Mouse (Mus musculus) MEL (cell line): ENCODE results near the gene Mff. TPM values are rescaled to one million over a fixed set of nuclear protein-coding genes. Genes with fewer than 3 reads are reported as not detected.

ENCODE experiments used
- DNase-seq: peaks from one replicate; pipeline ENCODE4 v3.0.0; 2011; ENCODE audit warnings: low read depth, low spot score
- H3K27ac ChIP-seq: 2 replicates; pipeline ENCODE4 v1.5.1; 2012; ENCODE audit warnings: low read depth, mild to moderate bottlenecking, control low read depth, low read length, moderate library complexity; ENCODE audit not compliant: control insufficient read depth
- H3K27me3 ChIP-seq, 2 experiments: fragments of 150-350 bp in 1 of 2; sonication (generic) in 1 of 2; 2 replicates each; pipeline ENCODE4 v1.6.1; 2012; ENCODE audit warnings: low read length in 2 of 2, mild to moderate bottlenecking in 2 of 2, improper control_type of control experiment in 1 of 2, moderate library complexity in 1 of 2; ENCODE audit not compliant: insufficient read depth in 2 of 2, control insufficient read depth in 1 of 2
- H3K36me3 ChIP-seq, 2 experiments: 2 replicates each; pipeline ENCODE4 v1.6.1; 2012 to 2014; ENCODE audit warnings: low read length in 2 of 2, improper control_type of control experiment in 1 of 2, inconsistent platforms in 1 of 2, mild to moderate bottlenecking in 1 of 2; ENCODE audit not compliant: insufficient read depth in 2 of 2, control insufficient read depth in 1 of 2
- H3K4me1 ChIP-seq, 2 experiments: fragments of 150-350 bp in 1 of 2; sonication (generic) in 1 of 2; 2 replicates each; pipeline ENCODE4 v1.6.1; 2012; ENCODE audit warnings: low read length in 2 of 2, improper control_type of control experiment in 1 of 2, mild to moderate bottlenecking in 1 of 2; ENCODE audit not compliant: insufficient read depth in 2 of 2, control insufficient read depth in 1 of 2
- H3K4me3 ChIP-seq, 2 experiments: fragments of 150-350 bp in 1 of 2; sonication (generic) in 1 of 2; 2 replicates each; pipeline ENCODE4 v1.5.1; 2012; ENCODE audit warnings: low read depth in 2 of 2, low read length in 2 of 2, mild to moderate bottlenecking in 2 of 2, moderate library complexity in 2 of 2, control low read depth in 1 of 2, improper control_type of control experiment in 1 of 2; ENCODE audit not compliant: control insufficient read depth in 1 of 2, insufficient read depth in 1 of 2
- H3K79me2 ChIP-seq: 2 replicates; pipeline ENCODE4 v1.6.1; 2012; ENCODE audit warnings: mild to moderate bottlenecking, low read length, moderate library complexity; ENCODE audit not compliant: control insufficient read depth, poor library complexity, insufficient read depth
- H3K9ac ChIP-seq: 2 replicates; pipeline ENCODE4 v1.6.1; 2012; ENCODE audit warnings: low read depth, mild to moderate bottlenecking, control low read depth, low read length, moderate library complexity; ENCODE audit not compliant: control insufficient read depth, poor library complexity, severe bottlenecking
- H3K9me3 ChIP-seq: fragments of 150-350 bp; sonication (generic); replicated peaks from 2 replicates; pipeline ENCODE4 v1.6.1; 2012; ENCODE audit warnings: mild to moderate bottlenecking, low read length, improper control_type of control experiment, moderate library complexity; ENCODE audit not compliant: insufficient read depth
- BHLHE40 ChIP-seq: IDR thresholded peaks from 2 replicates; pipeline ENCODE4 v1.6.1; 2012; ENCODE audit warnings: low read depth, mild to moderate bottlenecking, inconsistent platforms, low read length, improper control_type of control experiment, borderline replicate concordance
- CHD2 ChIP-seq: IDR thresholded peaks from 2 replicates; pipeline ENCODE4 v1.6.1; 2011; ENCODE audit warnings: low read length, improper control_type of control experiment
- CTCF ChIP-seq, 3 experiments: IDR thresholded peaks in 2 of 3; conservative IDR thresholded peaks in 1 of 3; 2 replicates each; pipeline ENCODE4 v1.5.1; 2011 to 2012; ENCODE audit warnings: low read length in 3 of 3, low read depth in 2 of 3, mild to moderate bottlenecking in 2 of 3, improper control_type of control experiment in 1 of 3, inconsistent platforms in 1 of 3, mixed read lengths in 1 of 3, moderate library complexity in 1 of 3; ENCODE audit not compliant: control insufficient read depth in 1 of 3, insufficient read depth in 1 of 3, poor library complexity in 1 of 3, severe bottlenecking in 1 of 3
- E2F4 ChIP-seq: IDR thresholded peaks from 2 replicates; pipeline ENCODE4 v1.6.1; 2011; ENCODE audit warnings: low read depth, low read length, improper control_type of control experiment, borderline replicate concordance
- ELF1 ChIP-seq: IDR thresholded peaks from 2 replicates; pipeline ENCODE4 v1.6.1; 2014; ENCODE audit warnings: low read depth, mild to moderate bottlenecking, inconsistent platforms, low read length, improper control_type of control experiment, moderate library complexity
- EP300 ChIP-seq, 2 experiments: IDR thresholded peaks; 2 replicates each; pipeline ENCODE4 v1.6.1; 2011; ENCODE audit warnings: improper control_type of control experiment in 2 of 2, low read length in 2 of 2, low read depth in 1 of 2, mild to moderate bottlenecking in 1 of 2
- ETS1 ChIP-seq: IDR thresholded peaks from 2 replicates; pipeline ENCODE4 v1.6.1; 2012; ENCODE audit warnings: low read depth, mild to moderate bottlenecking, inconsistent platforms, low read length, improper control_type of control experiment, moderate library complexity
- GABPA ChIP-seq: IDR thresholded peaks from 2 replicates; pipeline ENCODE4 v1.6.1; 2012; ENCODE audit warnings: low read depth, mild to moderate bottlenecking, inconsistent platforms, low read length, improper control_type of control experiment, moderate library complexity
- GATA1 ChIP-seq: IDR thresholded peaks from 2 replicates; pipeline ENCODE4 v1.6.1; 2011; ENCODE audit warnings: low read depth, low read length, improper control_type of control experiment
- HCFC1 ChIP-seq: IDR thresholded peaks from 2 replicates; pipeline ENCODE4 v1.6.1; 2012; ENCODE audit warnings: low read depth, mild to moderate bottlenecking, inconsistent platforms, low read length, improper control_type of control experiment, moderate library complexity
- JUND ChIP-seq: IDR thresholded peaks from 2 replicates; pipeline ENCODE4 v1.6.1; 2011; ENCODE audit warnings: low read depth, mild to moderate bottlenecking, improper control_type of control experiment, low read length
- KAT2A ChIP-seq: conservative IDR thresholded peaks from 2 replicates; pipeline ENCODE4 v1.6.1; 2012; ENCODE audit warnings: low read depth, low read length, improper control_type of control experiment, inconsistent platforms
- MAFK ChIP-seq: IDR thresholded peaks from 2 replicates; pipeline ENCODE4 v1.6.1; 2011; ENCODE audit warnings: low read depth, mild to moderate bottlenecking, low read length, improper control_type of control experiment, borderline replicate concordance
- MAX ChIP-seq: IDR thresholded peaks from 2 replicates; pipeline ENCODE4 v1.6.1; 2011; ENCODE audit warnings: low read length, improper control_type of control experiment
- MAZ ChIP-seq: IDR thresholded peaks from 2 replicates; pipeline ENCODE4 v1.6.1; 2012; ENCODE audit warnings: low read depth, mild to moderate bottlenecking, inconsistent platforms, low read length, improper control_type of control experiment
- MXI1 ChIP-seq: IDR thresholded peaks from 2 replicates; pipeline ENCODE4 v1.6.1; 2011; ENCODE audit warnings: mild to moderate bottlenecking, low read depth, low read length, improper control_type of control experiment
- MYB ChIP-seq: IDR thresholded peaks from 2 replicates; pipeline ENCODE4 v1.6.1; 2011; ENCODE audit warnings: mild to moderate bottlenecking, low read depth, low read length, improper control_type of control experiment
- MYC ChIP-seq: IDR thresholded peaks from 2 replicates; pipeline ENCODE4 v1.6.1; 2011; ENCODE audit warnings: low read depth, mild to moderate bottlenecking, low read length, improper control_type of control experiment, moderate library complexity
- POLR2A ChIP-seq, 2 experiments: IDR thresholded peaks; 2 replicates each; pipeline ENCODE4 v1.6.1; 2011 to 2012; ENCODE audit warnings: low read length in 2 of 2, mild to moderate bottlenecking in 2 of 2, control low read depth in 1 of 2, improper control_type of control experiment in 1 of 2, low read depth in 1 of 2, moderate library complexity in 1 of 2; ENCODE audit not compliant: control insufficient read depth in 1 of 2, insufficient read depth in 1 of 2, poor library complexity in 1 of 2
- POLR2AphosphoS2 ChIP-seq: IDR thresholded peaks from 2 replicates; pipeline ENCODE4 v1.6.1; 2011; ENCODE audit warnings: low read length, improper control_type of control experiment
- POLR2AphosphoS5 ChIP-seq: IDR thresholded peaks from 2 replicates; pipeline ENCODE4 v1.6.1; 2012; ENCODE audit warnings: low read depth, borderline replicate concordance, mild to moderate bottlenecking, inconsistent platforms, low read length, moderate library complexity, mixed read lengths
- RAD21 ChIP-seq: IDR thresholded peaks from 2 replicates; pipeline ENCODE4 v1.6.1; 2011; ENCODE audit warnings: mild to moderate bottlenecking, low read depth, low read length, improper control_type of control experiment
- RCOR1 ChIP-seq: IDR thresholded peaks from 2 replicates; pipeline ENCODE4 v1.6.1; 2012; ENCODE audit warnings: low read depth, mild to moderate bottlenecking, inconsistent platforms, low read length, improper control_type of control experiment
- SIN3A ChIP-seq: IDR thresholded peaks from 2 replicates; pipeline ENCODE4 v1.6.1; 2012; ENCODE audit warnings: low read length, improper control_type of control experiment, inconsistent platforms
- SMC3 ChIP-seq: IDR thresholded peaks from 2 replicates; pipeline ENCODE4 v1.6.1; 2011; ENCODE audit warnings: low read depth, low read length, improper control_type of control experiment
- TAL1 ChIP-seq: IDR thresholded peaks from 2 replicates; pipeline ENCODE4 v1.6.1; 2012; ENCODE audit warnings: mild to moderate bottlenecking, inconsistent platforms, low read length, moderate library complexity, mixed read lengths
- TBP ChIP-seq: IDR thresholded peaks from 2 replicates; pipeline ENCODE4 v1.8.0; 2011; ENCODE audit warnings: low read depth, low read length, improper control_type of control experiment
- TCF12 ChIP-seq: IDR thresholded peaks from 2 replicates; pipeline ENCODE4 v1.6.1; 2014; ENCODE audit warnings: low read depth, mild to moderate bottlenecking, inconsistent platforms, low read length, improper control_type of control experiment, moderate library complexity
- UBTF ChIP-seq: IDR thresholded peaks from 2 replicates; pipeline ENCODE4 v1.6.1; 2012; ENCODE audit warnings: low read depth, mild to moderate bottlenecking, inconsistent platforms, low read length, improper control_type of control experiment, moderate library complexity, borderline replicate concordance; ENCODE audit not compliant: insufficient read depth
- USF1 ChIP-seq: IDR thresholded peaks from 2 replicates; pipeline ENCODE4 v1.6.1; 2014; ENCODE audit warnings: low read depth, mild to moderate bottlenecking, inconsistent platforms, low read length, improper control_type of control experiment, moderate library complexity
- USF2 ChIP-seq, 2 experiments: IDR thresholded peaks; 2 replicates each; pipeline ENCODE4 v1.6.1; 2011 to 2012; ENCODE audit warnings: improper control_type of control experiment in 2 of 2, low read length in 2 of 2, borderline replicate concordance in 1 of 2, inconsistent platforms in 1 of 2, low read depth in 1 of 2, mild to moderate bottlenecking in 1 of 2; ENCODE audit not compliant: insufficient read depth in 1 of 2
- ZC3H11A ChIP-seq: IDR thresholded peaks from 2 replicates; pipeline ENCODE4 v1.6.1; 2012; ENCODE audit warnings: low read depth, mild to moderate bottlenecking, inconsistent platforms, low read length, improper control_type of control experiment
- ZKSCAN1 ChIP-seq: IDR thresholded peaks from 2 replicates; pipeline ENCODE4 v1.6.1; 2012; ENCODE audit warnings: low read depth, mild to moderate bottlenecking, inconsistent platforms, low read length, improper control_type of control experiment, moderate library complexity
- ZNF384 ChIP-seq: IDR thresholded peaks from 2 replicates; pipeline ENCODE4 v1.6.1; 2012; ENCODE audit warnings: low read depth, mild to moderate bottlenecking, inconsistent platforms, low read length, improper control_type of control experiment
- polyA plus RNA-seq, 2 experiments: library from polyadenylated mRNA; stranded (reverse) in 1 of 2; unstranded in 1 of 2; fragments of >175 nt in 1 of 2; fragments of >200 nt in 1 of 2; gene quantifications; 2 replicates each; pipeline versions ENCODE4 v1.2.1 to v1.2.4; 2012; ENCODE audit warnings: low replicate concordance in 2 of 2, low read depth in 1 of 2; ENCODE audit not compliant: insufficient read length in 2 of 2, insufficient read depth in 1 of 2, missing spikeins in 1 of 2
- total RNA-seq: library from RNA; depleted of rRNA; stranded (reverse); fragments of 300-350 nt; gene quantifications from 2 replicates; pipeline ENCODE4 v1.2.3, GENCODE M21; 2012

Gene Mff
- total and polyA plus RNA-seq, 3 experiments = 86.0 to 195 TPM; not detected in 1

DNA sequence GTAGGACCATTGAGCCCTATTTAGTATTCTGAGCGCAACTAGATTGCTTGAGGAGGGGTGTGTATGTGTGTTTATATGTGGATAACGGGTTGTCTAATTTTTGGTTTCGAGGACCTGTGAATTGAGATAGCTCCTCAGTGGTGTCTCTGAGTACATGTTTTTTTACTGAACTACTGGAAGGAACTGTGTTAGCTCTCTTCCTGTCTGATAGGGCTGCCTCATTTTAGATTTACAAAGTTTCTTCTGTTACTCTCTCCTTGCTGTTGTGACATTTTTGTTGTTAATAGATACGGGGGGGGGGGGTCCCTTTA, 1.1 kb downstream of the Mff start:
- TF ChIP-seq CTCF (IDR thresholded peaks at IDR 0.05 in 2 of 3, conservative IDR thresholded peaks at IDR 0.05 in 1 of 3; ENCODE audit: control insufficient read depth in 1 of 3, insufficient read depth in 1 of 3, low read depth in 2 of 3, low read length in 3 of 3, poor library complexity in 1 of 3, severe bottlenecking in 1 of 3) = no peak
- TF ChIP-seq GATA1 = peak; percentile 30; the same call in 1 of the 2 replicates
- TF ChIP-seq ETS1 = peak; percentile 44
- TF ChIP-seq SMC3 = no peak
- peak; percentile 22; the same call in 1 of the 2 replicates for TF ChIP-seq TCF12
- TF ChIP-seq RAD21 = no peak
- no peak for TF ChIP-seq POLR2AphosphoS5
- no peak for TF ChIP-seq GABPA
- no peak for TF ChIP-seq KAT2A
- 0 out of 2 replicates have a peak, but pooled peaks have one; percentile 27 for TF ChIP-seq RCOR1
- no peak for TF ChIP-seq POLR2A (IDR thresholded peaks at IDR 0.05; ENCODE audit: control insufficient read depth in 1 of 2, insufficient read depth in 1 of 2, low read depth in 1 of 2, low read length in 2 of 2, poor library complexity in 1 of 2)
- peak; percentile 52 for TF ChIP-seq MXI1
- TF ChIP-seq SIN3A = peak; percentile 54; the same call in 1 of the 2 replicates
- TF ChIP-seq TBP = peak; percentile 37; the same call in 1 of the 2 replicates
- TF ChIP-seq BHLHE40 = no peak
- TF ChIP-seq USF2 (IDR thresholded peaks at IDR 0.05; ENCODE audit: borderline replicate concordance in 1 of 2, insufficient read depth in 1 of 2, low read depth in 1 of 2, low read length in 2 of 2) = no peak
- TF ChIP-seq MYB = no peak
- no peak for TF ChIP-seq ZC3H11A
- TF ChIP-seq EP300 (IDR thresholded peaks at IDR 0.05; ENCODE audit: low read depth in 1 of 2, low read length in 2 of 2) = no peak
- TF ChIP-seq E2F4 = no peak
- no peak for TF ChIP-seq HCFC1
- no peak for TF ChIP-seq JUND
- no peak for TF ChIP-seq UBTF
- no peak for TF ChIP-seq CHD2
- no peak for TF ChIP-seq MAFK
- no peak for TF ChIP-seq MAX
- no peak for TF ChIP-seq MAZ
- no peak for TF ChIP-seq MYC
- peak; percentile 35; the same call in 1 of the 2 replicates for TF ChIP-seq ZNF384
- 0 out of 2 replicates have a peak, but pooled peaks have one; percentile 4 for TF ChIP-seq USF1
- TF ChIP-seq TAL1 = 0 out of 2 replicates have a peak, but pooled peaks have one; percentile 7
- TF ChIP-seq POLR2AphosphoS2 = no peak
- no peak for TF ChIP-seq ZKSCAN1
- no peak for TF ChIP-seq ELF1

More for the DNA sequence above, 1.1 kb downstream of the Mff start:
- Histone ChIP-seq H3K4me1 (peaks cover 2 to 7% of the 10 kb centered on the region in 2 experiments), H3K27me3 (no peaks in the 10 kb centered on the region; a peak in 2 of 4 replicates), H3K9ac (peak overlapping the region; percentile 87), H3K36me3 (peaks cover 2 to 11% of the 10 kb centered on the region in 2 experiments), H3K9me3 (no peaks in the 10 kb centered on the region), H3K27ac (peak overlapping the region; percentile 84), H3K4me3 (peak overlapping the region; percentile 88 to 91), H3K79me2 (peaks cover 19% of the 10 kb centered on the region)
- DNase-seq = peak; percentile 75
